Mouse (Mus musculus) liver, adult 2 months (tissue): ENCODE results near the gene Fastkd1. TPM values are rescaled to one million over a fixed set of nuclear protein-coding genes. Genes with fewer than 3 reads are reported as not detected.

ENCODE experiments used
- DNase-seq: peaks from one replicate; pipeline ENCODE4 v3.0.0-alpha.2; 2011; ENCODE audit warnings: low read depth, low spot score; ENCODE audit errors: extremely low read depth
- H3K27ac ChIP-seq: fragments of 200-500 bp; replicated peaks from 2 replicates; pipeline ENCODE4 v1.5.1; 2012; ENCODE audit warnings: low read depth, mild to moderate bottlenecking, control low read depth, inconsistent platforms, low read length; ENCODE audit not compliant: insufficient read depth
- H3K27me3 ChIP-seq: fragments of 200-500 bp; 2 replicates; pipeline ENCODE4 v1.6.1; 2012; ENCODE audit warnings: mild to moderate bottlenecking, moderate library complexity, low read length, inconsistent platforms; ENCODE audit not compliant: control insufficient read depth, insufficient read depth
- H3K36me3 ChIP-seq: fragments of 200-500 bp; 2 replicates; pipeline ENCODE4 v1.6.1; 2012; ENCODE audit warnings: low read length, inconsistent platforms; ENCODE audit not compliant: control insufficient read depth, insufficient read depth
- H3K4me1 ChIP-seq: fragments of 200-500 bp; 2 replicates; pipeline ENCODE4 v1.6.1; 2011; ENCODE audit warnings: low read length; ENCODE audit not compliant: control insufficient read depth, insufficient read depth
- H3K4me3 ChIP-seq: fragments of 200-500 bp; 2 replicates; pipeline ENCODE4 v1.5.1; 2011; ENCODE audit warnings: low read depth, mild to moderate bottlenecking, control low read depth, low read length, moderate library complexity; ENCODE audit not compliant: insufficient read depth
- H3K79me2 ChIP-seq: fragments of 200-500 bp; 2 replicates; pipeline ENCODE4 v1.6.1; 2012; ENCODE audit warnings: inconsistent platforms, mild to moderate bottlenecking, low read length, moderate library complexity; ENCODE audit not compliant: control insufficient read depth, insufficient read depth
- H3K9ac ChIP-seq: fragments of 200-500 bp; 2 replicates; pipeline ENCODE4 v1.6.1; 2012; ENCODE audit warnings: low read depth, mild to moderate bottlenecking, control low read depth, inconsistent platforms, low read length
- CTCF ChIP-seq: fragments of 200-500 bp; IDR thresholded peaks from 2 replicates; pipeline ENCODE4 v1.5.1; 2011; ENCODE audit warnings: low read depth, low read length, control low read depth
- POLR2A ChIP-seq: fragments of 200-500 bp; IDR thresholded peaks from 2 replicates; pipeline ENCODE4 v1.6.1; 2011; ENCODE audit warnings: low read length, control low read depth; ENCODE audit not compliant: insufficient read depth; ENCODE audit errors: extremely low read depth
- WGBS: fragments of 180-500 bp; shearing (Covaris S2); methylation state at CpG from one replicate; pipeline ENCODE4 v1.1.7; 2018; 5-methylcytosine and 5-hydroxymethylcytosine counted together
- polyA plus RNA-seq: library from polyadenylated mRNA; depleted of rRNA; stranded (reverse); fragments of >200 nt; gene quantifications from 2 replicates; pipeline ENCODE4 v1.2.3, GENCODE M21; 2012
- total RNA-seq: library from RNA; depleted of rRNA; stranded (reverse); fragments of >200 nt; gene quantifications from 2 replicates; pipeline ENCODE4 v1.2.3, GENCODE M21; 2014

Gene Fastkd1
- total and polyA plus RNA-seq, 2 experiments, result 6.8 to 14.4 TPM

DNA sequence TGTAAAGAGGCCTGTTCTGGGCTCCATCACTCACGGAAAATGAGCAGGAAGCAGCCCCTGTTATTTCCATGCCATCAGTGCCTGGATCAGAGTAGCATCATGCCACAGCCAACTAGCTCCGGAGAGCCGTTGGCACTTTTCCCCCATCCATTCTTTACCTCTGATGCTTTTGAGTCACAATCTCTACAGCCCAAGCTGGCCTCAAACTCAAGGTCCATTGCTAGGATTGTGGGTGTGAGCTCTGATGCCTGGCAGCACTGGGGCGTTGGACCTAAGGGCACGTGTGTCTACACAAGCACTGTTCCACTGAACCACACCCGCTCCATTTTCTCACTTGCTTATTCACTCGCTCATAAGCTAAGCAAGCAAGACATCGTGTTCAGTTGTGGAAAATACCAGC, 12.9 kb downstream of the Fastkd1 start:
- no peak overlapping the region for H3K9ac ChIP-seq
- WGBS, result 96% methylated on average over 8 of the region's 8 CpGs
- DNase-seq, result no peak
- H3K79me2 ChIP-seq, result no peaks in the 10 kb centered on the region; the same call in 1 of the 2 replicates
- H3K4me1 ChIP-seq, result no peaks in the 10 kb centered on the region
- H3K27me3 ChIP-seq, result no peaks in the 10 kb centered on the region
- H3K36me3 ChIP-seq, result peaks cover 62% of the 10 kb centered on the region
- TF ChIP-seq POLR2A (no peak), CTCF (no peak)
- no peak overlapping the region for H3K4me3 ChIP-seq
- no peak overlapping the region for H3K27ac ChIP-seq

DNA sequence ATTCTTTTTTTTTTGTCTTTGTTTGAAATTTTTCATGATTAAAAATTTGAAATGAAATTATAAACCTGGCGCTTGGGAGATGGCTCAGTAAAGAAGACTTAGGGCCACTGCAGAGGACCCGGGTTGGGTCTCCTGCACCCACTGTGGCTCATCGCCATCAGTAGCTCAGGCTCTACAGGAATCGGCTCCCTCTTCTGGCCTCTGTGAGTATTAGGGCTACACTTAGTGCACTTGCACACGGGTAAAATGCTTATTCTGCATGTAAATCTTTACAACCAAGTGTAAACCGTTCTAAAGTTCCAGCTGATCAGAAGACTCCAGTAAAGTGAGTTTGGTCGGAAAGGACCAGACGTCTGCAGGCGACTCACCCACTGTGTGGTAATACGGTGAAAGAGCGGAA, 19.8 kb downstream of the Fastkd1 start:
- H3K36me3 ChIP-seq, result peaks cover 66% of the 10 kb centered on the region

DNA sequence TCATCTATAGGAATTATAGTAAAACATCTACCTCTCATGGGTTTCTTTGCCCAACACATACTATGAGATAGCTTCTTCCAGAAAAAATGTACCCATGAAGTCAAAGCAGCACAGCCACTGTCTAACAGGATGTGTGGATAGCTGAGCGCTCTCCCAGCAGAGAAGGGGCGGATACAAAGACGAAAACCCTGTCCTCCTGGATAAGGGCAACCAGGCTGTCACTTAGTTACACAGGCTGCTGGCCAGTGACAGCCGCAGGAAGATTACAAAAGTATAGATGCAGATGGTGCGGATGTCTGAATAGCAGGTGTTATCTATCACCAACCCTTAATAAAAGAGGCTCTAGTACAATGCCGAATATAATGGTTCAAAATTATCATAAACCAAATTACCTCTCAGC, 22.5 kb downstream of the Fastkd1 start:
- no peaks in the 10 kb centered on the region for H3K79me2 ChIP-seq
- no peak overlapping the region for H3K9ac ChIP-seq
- no peak overlapping the region for H3K4me3 ChIP-seq
- TF ChIP-seq POLR2A (no peak), CTCF (no peak)
- peaks cover 57% of the 10 kb centered on the region for H3K36me3 ChIP-seq
- no peaks in the 10 kb centered on the region for H3K4me1 ChIP-seq
- DNase-seq, result no peak
- H3K27ac ChIP-seq, result no peak overlapping the region
- WGBS, result 95% methylated on average over 6 of the region's 6 CpGs
- H3K27me3 ChIP-seq, result no peaks in the 10 kb centered on the region

More for the DNA sequence above, 19.8 kb downstream of the Fastkd1 start:
- H3K79me2 ChIP-seq, result no peaks in the 10 kb centered on the region
- no peak for DNase-seq
- no peak overlapping the region for H3K9ac ChIP-seq
- WGBS, result 96% methylated on average over 11 of the region's 11 CpGs
- H3K27ac ChIP-seq, result no peak overlapping the region
- peak; percentile 36; the same call in 1 of the 2 replicates for TF ChIP-seq CTCF
- TF ChIP-seq POLR2A, result no peak
- H3K4me1 ChIP-seq, result no peaks in the 10 kb centered on the region
- H3K27me3 ChIP-seq, result no peaks in the 10 kb centered on the region
- no peak overlapping the region for H3K4me3 ChIP-seq

DNA sequence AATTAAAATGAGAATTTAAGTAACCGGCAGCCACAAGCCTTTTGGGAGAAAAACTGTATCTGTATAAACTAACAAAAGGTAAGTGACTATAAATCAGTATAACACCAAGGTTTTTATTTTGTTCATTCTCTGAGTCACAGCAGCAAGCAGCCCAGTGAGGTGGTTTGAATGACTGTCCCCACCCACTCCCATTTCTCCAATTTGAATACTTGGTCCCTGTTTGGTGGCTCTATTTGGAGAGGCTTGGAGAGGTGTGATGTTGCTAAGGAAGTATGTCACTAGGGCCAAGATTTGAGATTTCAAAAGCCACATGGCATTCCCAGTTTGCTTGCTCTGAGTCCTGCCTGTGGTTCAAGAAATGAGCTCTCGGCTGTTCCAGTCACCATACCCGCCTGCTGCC, 23.1 kb downstream of the Fastkd1 start:
- Histone ChIP-seq H3K79me2 (no peaks in the 10 kb centered on the region), H3K27ac (no peak overlapping the region), H3K4me3 (no peak overlapping the region), H3K36me3 (peaks cover 57% of the 10 kb centered on the region), H3K27me3 (no peaks in the 10 kb centered on the region), H3K9ac (no peak overlapping the region), H3K4me1 (no peaks in the 10 kb centered on the region)
- TF ChIP-seq CTCF (no peak), POLR2A (no peak)
- WGBS, result 96% methylated on average over 3 of the region's 3 CpGs
- no peak for DNase-seq

DNA sequence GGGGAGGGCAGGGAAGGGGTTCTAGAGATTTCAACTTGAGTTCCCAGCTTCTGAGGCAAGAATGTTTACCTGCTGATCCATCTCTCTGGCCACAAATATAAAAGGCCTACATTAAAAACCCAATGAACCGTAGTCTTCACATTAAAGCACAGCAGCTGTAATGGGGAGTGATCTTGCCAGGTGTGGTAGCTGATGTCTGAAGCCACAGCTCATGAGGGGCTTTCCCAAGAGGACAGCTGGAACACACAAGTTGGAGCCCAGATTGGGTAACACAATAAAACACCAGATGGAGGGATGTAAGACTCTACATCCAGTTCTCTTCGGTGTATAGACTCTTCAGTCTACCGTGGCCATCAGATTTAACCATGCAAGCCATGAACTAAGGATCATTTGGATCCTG, 28.8 kb downstream of the Fastkd1 start:
- Histone ChIP-seq H3K36me3 (peaks cover 15% of the 10 kb centered on the region), H3K79me2 (no peaks in the 10 kb centered on the region), H3K27me3 (no peaks in the 10 kb centered on the region), H3K4me3 (no peak overlapping the region), H3K4me1 (no peaks in the 10 kb centered on the region), H3K27ac (no peak overlapping the region), H3K9ac (no peak overlapping the region)
- TF ChIP-seq CTCF, result no peak
- no peak for DNase-seq
- 93% methylated on average over 3 of the region's 3 CpGs for WGBS

DNA sequence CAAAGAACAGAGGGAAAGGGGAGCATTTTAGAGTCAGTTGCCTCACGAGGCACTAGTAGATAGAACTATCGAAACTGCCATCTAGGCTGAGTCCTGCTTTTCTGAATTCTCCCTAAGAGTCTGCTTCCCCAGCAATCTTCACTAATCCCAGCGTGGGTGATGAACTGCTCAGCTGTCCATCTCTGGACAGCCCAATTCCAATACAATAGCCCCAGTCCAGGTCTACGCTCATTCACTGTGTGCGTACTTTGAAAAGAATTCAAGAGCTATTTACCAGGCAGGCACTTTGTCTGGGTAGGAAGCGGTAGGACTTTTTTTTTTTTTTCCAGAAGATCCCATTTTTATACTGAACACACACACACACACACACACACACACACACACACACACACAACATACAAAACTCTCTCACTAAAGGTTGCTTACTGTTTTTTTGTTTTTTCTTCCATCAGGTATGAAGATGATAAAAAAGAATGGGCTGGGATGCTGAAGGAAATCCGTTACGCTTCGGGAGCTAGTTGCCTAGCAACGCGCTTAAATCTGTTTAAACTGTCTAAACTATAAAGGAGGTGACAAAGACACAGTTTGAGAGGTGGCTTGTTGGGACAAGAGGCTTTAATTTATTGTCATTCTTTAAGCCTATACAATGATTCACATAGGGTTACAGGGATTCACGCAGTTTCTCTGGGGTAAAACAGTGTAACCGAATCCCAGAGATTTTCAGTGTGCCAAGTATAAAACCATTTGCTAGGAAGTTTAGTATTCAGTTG, 30.1 kb downstream of the Fastkd1 start:
- Histone ChIP-seq H3K79me2 (no peaks in the 10 kb centered on the region), H3K9ac (no peak overlapping the region), H3K36me3 (peaks cover 8% of the 10 kb centered on the region; the same call in 1 of the 2 replicates), H3K27ac (no peak overlapping the region), H3K27me3 (no peaks in the 10 kb centered on the region), H3K4me1 (no peaks in the 10 kb centered on the region), H3K4me3 (no peak overlapping the region)
- TF ChIP-seq POLR2A (no peak), CTCF (no peak)
- no peak for DNase-seq
- 93% methylated on average over 13 of the region's 13 CpGs for WGBS
